Mouse (Mus musculus) hindbrain, embryonic 13.5 days (tissue): ENCODE measurements around the gene Lrfn4. TPM values are rescaled to one million over a fixed set of nuclear protein-coding genes. Genes with fewer than 3 reads are reported as not detected.

Experiments
- microRNA-seq: library from miRNA; unstranded; fragments of <30 nt; microRNA quantifications from one replicate; pipeline ENCODE4, GENCODE M21; 2016
- polyA plus RNA-seq: library from polyadenylated mRNA; unstranded; fragments of >200 nt; fragmentation: Nextera tagmentation; extraction: Ambion mirVana; gene quantifications from 2 replicates; pipeline ENCODE4 v1.2.1, GENCODE M21; 2015

Lrfn4 gene
- polyA plus RNA-seq, 1 experiment from 2014 or later = 10.4 TPM

Small RNAs within 50 kb of the gene (microRNA-seq; reads per million reads assigned to microRNA genes)
- not detected for gene Mir6986

Other genes with a start within 250 kb of the Lrfn4 start
- gene Kdm2a, start 217.4 kb downstream of the Lrfn4 start, polyA plus RNA-seq = 34.6 and 36.3 TPM in 2 replicates
- gene Rhod, start 176.2 kb downstream of the Lrfn4 start, polyA plus RNA-seq = 7.0 and 7.8 TPM in 2 replicates
- 2.9 and 3.6 TPM in 2 replicates for gene Syt12, start 138.2 kb downstream of the Lrfn4 start, polyA plus RNA-seq
- not detected in 2 replicates for gene 2010003K11Rik, start 117.1 kb downstream of the Lrfn4 start, polyA plus RNA-seq
- 22.5 and 24.3 TPM in 2 replicates for gene Pcx, start 105.2 kb downstream of the Lrfn4 start, polyA plus RNA-seq
- gene Rce1, start 10.0 kb upstream of the Lrfn4 start, polyA plus RNA-seq = 52.0 and 54.2 TPM in 2 replicates
- 3.8 and 4.3 TPM in 2 replicates for gene Gm960, start 83.0 kb upstream of the Lrfn4 start, polyA plus RNA-seq
- gene Sptbn2, start 95.5 kb upstream of the Lrfn4 start, polyA plus RNA-seq = 30.0 and 33.3 TPM in 2 replicates
- gene Rbm4b, start 140.8 kb upstream of the Lrfn4 start, polyA plus RNA-seq = 188 and 189 TPM in 2 replicates
- gene Rbm4, start 178.2 kb upstream of the Lrfn4 start, polyA plus RNA-seq = 97.3 and 97.5 TPM in 2 replicates
- 32.3 and 35.3 TPM in 2 replicates for gene Gm21992, start 195.9 kb upstream of the Lrfn4 start, polyA plus RNA-seq
- gene Rbm14, start 196.0 kb upstream of the Lrfn4 start, polyA plus RNA-seq = 66.8 and 67.5 TPM in 2 replicates
- 44.9 and 47.4 TPM in 2 replicates for gene Ccs, start 223.7 kb upstream of the Lrfn4 start, polyA plus RNA-seq
- 0.43 and 0.49 TPM in 2 replicates for gene Ccdc87, start 223.7 kb upstream of the Lrfn4 start, polyA plus RNA-seq
- 67.3 and 69.7 TPM in 2 replicates for gene Ctsf, start 239.5 kb upstream of the Lrfn4 start, polyA plus RNA-seq